Mouse (Mus musculus) neural tube, embryonic 11.5 days (tissue): Measurements from ENCODE around the gene Tprkb. TPM values are rescaled to one million over a fixed set of nuclear protein-coding genes. Genes with fewer than 3 reads are reported as not detected.
"Not testable (repeated sequence)": the region's sequence is repeated elsewhere in the genome, so short reads cannot be mapped to it uniquely, and the experiment has no call there.

ENCODE experiments used
- ATAC-seq: fragments of 200-750 bp; cut with Nextera tagmentation; 2 replicates; pipeline ENCODE4 v1.8.0; 2017; ENCODE audit warnings: moderate number of reproducible peaks, mild to moderate bottlenecking, moderate TSS enrichment, moderate library complexity; ENCODE audit not compliant: insufficient read depth, low FRiP score, low TSS enrichment
- DNase-seq: peaks from one replicate; pipeline ENCODE4 v3.0.0-alpha.2; 2015; ENCODE audit warnings: low spot score
- H3K27ac ChIP-seq: fragments of 300-500 bp; sonication (generic); 2 replicates; pipeline ENCODE4 v1.5.1; 2014; ENCODE audit warnings: low read depth, mild to moderate bottlenecking, low read length
- H3K27me3 ChIP-seq: fragments of 300-500 bp; sonication (generic); 2 replicates; pipeline ENCODE4 v1.6.1; 2014; ENCODE audit warnings: mild to moderate bottlenecking, low read length, mixed read lengths; ENCODE audit not compliant: control insufficient read depth, insufficient read depth
- H3K36me3 ChIP-seq: fragments of 300-500 bp; sonication (generic); 2 replicates; pipeline ENCODE4 v1.6.1; 2014; ENCODE audit warnings: mild to moderate bottlenecking, low read length, moderate library complexity, mixed read lengths; ENCODE audit not compliant: control insufficient read depth, insufficient read depth
- H3K4me1 ChIP-seq: fragments of 300-500 bp; sonication (generic); 2 replicates; pipeline ENCODE4 v1.6.1; 2014; ENCODE audit warnings: low read length, mixed read lengths; ENCODE audit not compliant: control insufficient read depth, insufficient read depth
- H3K4me2 ChIP-seq: fragments of 300-500 bp; sonication (generic); 2 replicates; pipeline ENCODE4 v1.6.1; 2014; ENCODE audit warnings: low read depth, mild to moderate bottlenecking, moderate library complexity
- H3K4me3 ChIP-seq: fragments of 300-500 bp; sonication (generic); 2 replicates; pipeline ENCODE4 v1.5.1; 2014; ENCODE audit warnings: low read depth, low read length
- H3K9ac ChIP-seq: fragments of 300-500 bp; sonication (generic); 2 replicates; pipeline ENCODE4 v1.6.1; 2014; ENCODE audit warnings: mild to moderate bottlenecking, low read length
- H3K9me3 ChIP-seq: fragments of 300-500 bp; sonication (generic); 2 replicates; pipeline ENCODE4 v1.6.1; 2016; ENCODE audit warnings: low read length; ENCODE audit not compliant: control insufficient read depth
- WGBS: fragments of 180-500 bp; shearing (Covaris S2); extraction: QIAGEN DNeasy Blood & Tissue Kit; methylation state at CpG from one replicate; pipeline ENCODE4 v1.1.7; 2014; 5-methylcytosine and 5-hydroxymethylcytosine counted together
- polyA plus RNA-seq: library from polyadenylated mRNA; unstranded; fragments of >200 nt; fragmentation: Nextera tagmentation; extraction: Ambion mirVana; gene quantifications from 2 replicates; pipeline ENCODE4 v1.2.1, GENCODE M21; 2014

Tprkb gene
- polyA plus RNA-seq, result 27.5 and 34.0 TPM in 2 replicates

DNA sequence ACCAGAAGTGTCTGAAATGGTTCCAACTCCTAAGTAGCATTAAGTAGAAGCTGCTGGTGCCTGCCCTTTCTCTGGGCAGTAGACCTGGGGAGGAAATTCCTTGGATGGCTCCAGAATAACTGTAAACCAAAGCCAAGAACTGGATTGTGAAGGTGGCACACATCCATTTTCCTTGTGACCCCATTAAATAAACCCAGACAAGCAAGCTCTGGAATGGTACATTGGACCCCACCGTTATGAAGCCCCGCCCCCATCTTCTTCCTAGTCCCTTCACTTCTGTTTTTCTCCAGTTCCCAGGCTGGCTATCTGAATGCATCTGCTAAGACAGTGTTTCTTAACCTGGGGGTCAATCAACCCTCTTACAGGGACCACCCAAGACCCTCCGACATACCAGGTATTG lies at the start of gene Tprkb:
Gene Tprkb, plus strand, starts transcription at position 279 of the 400 bp plus-strand sequence.
- ATAC-seq (no peak), DNase-seq (no peak)
- Histone ChIP-seq H3K4me1 (0 out of 2 replicates have a peak, but pooled peaks cover 2% of the 10 kb centered on the region), H3K27me3 (no peaks in the 10 kb centered on the region), H3K36me3 (no peaks in the 10 kb centered on the region), H3K9me3 (no peaks in the 10 kb centered on the region), H3K9ac (no peak within 1 kb of the TSS), H3K27ac (no peak within 1 kb of the TSS), H3K4me2 (no peak within 1 kb of the TSS), H3K4me3 (no peak within 1 kb of the TSS)
- WGBS, result 87% methylated on average over 3 of the region's 3 CpGs

DNA sequence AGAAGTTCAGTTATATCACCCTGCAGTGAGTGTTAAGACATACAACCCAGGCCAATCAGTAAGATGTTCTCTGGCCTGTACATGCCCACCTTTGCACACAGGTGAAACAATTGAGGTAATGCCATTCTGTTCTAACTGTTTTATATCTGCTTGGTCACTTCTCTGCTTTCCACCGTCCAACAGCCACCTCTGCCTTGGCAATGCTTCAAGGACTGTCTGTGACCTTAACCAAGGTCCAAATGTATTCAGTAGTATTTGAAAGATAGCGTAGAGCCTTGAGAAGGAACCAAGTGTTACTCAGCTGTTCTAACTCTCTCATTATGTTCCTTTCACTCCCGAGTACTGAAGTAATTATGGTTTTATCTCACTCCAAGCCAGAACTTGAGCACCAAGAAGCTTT lies 49.1 kb upstream of the Tprkb start:
- H3K27ac ChIP-seq, result no peak overlapping the region
- no peaks in the 10 kb centered on the region for H3K4me1 ChIP-seq
- 86% methylated on average over 3 of the region's 3 CpGs for WGBS
- no peak for DNase-seq
- ATAC-seq, result no peak
- H3K27me3 ChIP-seq, result no peaks in the 10 kb centered on the region
- no peak overlapping the region for H3K9ac ChIP-seq
- H3K9me3 ChIP-seq, result no peaks in the 10 kb centered on the region
- H3K36me3 ChIP-seq, result no peaks in the 10 kb centered on the region
- no peak overlapping the region for H3K4me2 ChIP-seq
- H3K4me3 ChIP-seq, result no peak overlapping the region

DNA sequence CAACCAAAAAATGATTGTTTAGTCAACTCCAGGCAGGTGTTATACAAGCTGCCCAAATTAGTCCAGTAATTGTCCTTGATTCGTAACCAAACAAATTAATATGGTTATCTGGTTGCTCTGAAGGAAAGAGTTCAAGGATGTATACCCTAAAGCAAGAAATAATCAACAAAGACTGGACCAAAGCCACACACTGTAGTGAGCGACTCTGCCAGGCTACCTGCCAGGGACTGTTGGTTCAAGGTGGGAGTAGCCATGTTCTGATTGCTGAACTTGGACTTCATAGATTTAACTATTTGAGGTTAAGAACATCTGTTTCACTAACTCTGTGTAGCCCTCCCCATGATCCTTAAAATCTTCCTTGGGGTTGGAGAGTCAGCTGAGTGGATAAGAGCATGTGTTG lies 48.5 kb upstream of the Tprkb start:
- no peak overlapping the region for H3K4me2 ChIP-seq
- WGBS, result 85% methylated on average over 2 of the region's 2 CpGs
- no peak for DNase-seq
- no peaks in the 10 kb centered on the region for H3K36me3 ChIP-seq
- H3K4me3 ChIP-seq, result no peak overlapping the region
- no peak overlapping the region for H3K9ac ChIP-seq
- no peaks in the 10 kb centered on the region for H3K9me3 ChIP-seq
- no peak overlapping the region for H3K27ac ChIP-seq
- ATAC-seq, result no peak
- no peaks in the 10 kb centered on the region for H3K4me1 ChIP-seq
- no peaks in the 10 kb centered on the region for H3K27me3 ChIP-seq

DNA sequence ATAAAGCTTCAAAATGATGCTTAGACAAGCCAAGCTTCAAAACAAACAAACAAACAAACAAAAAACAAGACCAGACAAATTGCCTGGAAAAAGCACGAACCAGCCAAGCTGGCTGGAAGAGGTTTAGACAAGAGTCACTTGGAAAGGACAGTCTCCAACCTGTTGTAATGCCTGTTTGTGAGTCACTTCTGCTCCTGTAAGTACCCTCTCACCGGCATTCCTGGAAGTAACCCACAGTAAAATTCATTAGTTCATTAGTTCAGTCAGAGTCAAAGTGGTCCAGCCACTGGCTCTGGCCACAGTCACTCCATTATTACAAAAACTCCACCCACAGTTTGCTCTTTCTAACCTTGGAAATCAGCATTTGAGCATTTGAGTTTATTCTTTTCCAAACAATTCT lies 47.8 kb upstream of the Tprkb start:
- no peaks in the 10 kb centered on the region for H3K36me3 ChIP-seq
- H3K4me2 ChIP-seq, result no peak overlapping the region
- DNase-seq (no peak), ATAC-seq (no peak)
- no peak overlapping the region for H3K4me3 ChIP-seq
- H3K4me1 ChIP-seq, result no peaks in the 10 kb centered on the region
- WGBS, result 79% methylated on average over 2 of the region's 2 CpGs
- no peaks in the 10 kb centered on the region for H3K9me3 ChIP-seq
- no peak overlapping the region for H3K9ac ChIP-seq
- no peaks in the 10 kb centered on the region for H3K27me3 ChIP-seq
- no peak overlapping the region for H3K27ac ChIP-seq

DNA sequence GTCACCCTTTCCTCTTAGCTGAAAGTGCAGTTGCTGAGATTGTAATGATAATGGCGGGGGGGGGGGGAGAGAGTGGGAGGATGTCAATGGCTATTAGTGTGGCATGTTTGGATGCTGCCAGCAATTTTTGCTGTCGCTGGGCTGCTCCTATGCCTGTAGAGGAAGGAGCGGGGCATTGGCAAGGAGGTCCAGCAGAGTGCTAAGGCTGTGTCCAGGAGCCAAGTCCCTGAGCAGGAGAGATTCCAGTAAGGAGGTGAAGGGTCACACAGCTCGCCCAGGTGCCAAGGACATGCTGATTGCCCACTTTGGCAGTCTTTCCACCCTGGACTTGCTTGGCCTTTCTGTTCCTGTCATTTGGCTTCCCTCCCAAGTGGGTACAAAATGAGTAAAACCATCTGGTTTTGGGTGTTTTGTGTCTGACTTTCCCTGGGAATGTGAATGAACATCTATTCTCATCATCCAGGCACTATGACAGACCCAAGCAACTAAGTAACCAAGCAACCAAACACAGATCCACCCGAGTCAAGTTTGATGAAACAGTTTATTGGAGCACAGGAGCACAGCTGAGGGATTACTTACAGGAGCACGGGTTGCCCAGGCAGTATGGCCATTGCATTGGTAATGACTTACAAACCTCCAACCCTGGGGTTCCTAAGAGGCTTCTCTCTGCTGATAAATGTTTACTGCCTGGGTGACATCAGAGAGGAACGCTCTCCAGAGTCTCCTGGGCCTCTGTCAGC lies 46.6 kb upstream of the Tprkb start:
- WGBS, result 68% methylated on average over 4 of the region's 7 CpGs

DNA sequence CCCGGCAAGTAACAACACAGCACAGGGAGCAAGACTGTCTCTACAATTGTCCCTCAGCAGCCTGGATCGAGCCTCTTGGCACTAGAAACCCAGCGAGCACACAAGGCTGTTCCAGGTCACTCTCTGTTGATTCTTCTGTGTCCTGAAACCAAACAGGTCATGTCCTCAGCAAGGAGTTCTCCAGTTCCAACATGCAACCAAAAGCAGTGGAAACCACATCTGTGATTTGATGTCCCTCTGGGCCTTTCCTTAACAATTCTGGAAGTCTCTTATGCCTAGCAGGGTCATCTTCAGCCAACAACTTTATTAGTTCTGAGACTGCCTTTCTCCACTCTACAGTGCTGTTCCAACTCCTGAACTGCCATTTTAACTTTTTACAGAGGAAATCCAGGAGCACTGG lies 45.5 kb upstream of the Tprkb start:
- not testable (repeated sequence) for H3K9ac ChIP-seq, H3K27me3 ChIP-seq, DNase-seq, H3K4me2 ChIP-seq, H3K4me3 ChIP-seq, H3K36me3 ChIP-seq, H3K4me1 ChIP-seq, H3K27ac ChIP-seq, H3K9me3 ChIP-seq, ATAC-seq
- WGBS, result 86% methylated on average over 3 of the region's 3 CpGs

More for the DNA sequence above, 46.6 kb upstream of the Tprkb start:
- H3K4me3 ChIP-seq, H3K36me3 ChIP-seq, H3K27ac ChIP-seq, DNase-seq, ATAC-seq, H3K4me1 ChIP-seq, H3K9me3 ChIP-seq, H3K9ac ChIP-seq, H3K27me3 ChIP-seq, H3K4me2 ChIP-seq: not testable (repeated sequence)

DNA sequence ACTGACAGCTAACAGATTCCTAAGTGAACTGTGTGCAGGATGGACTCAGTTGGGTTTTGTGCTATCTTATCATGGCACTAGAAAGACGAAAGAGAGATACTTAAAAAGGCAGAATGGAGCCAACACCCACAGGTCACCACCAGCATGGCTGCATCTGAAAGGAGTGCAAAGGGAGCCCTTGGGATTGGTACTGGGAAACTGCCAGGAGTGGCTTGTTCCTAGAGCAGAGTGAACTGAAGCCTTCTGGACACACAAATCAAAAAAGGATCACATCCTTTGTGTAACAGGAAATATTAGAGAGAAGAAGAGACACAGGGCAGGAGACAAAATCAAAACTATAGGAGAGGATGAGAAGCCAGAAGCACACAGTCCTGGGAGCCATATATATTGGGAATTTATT lies 44.7 kb upstream of the Tprkb start:
- not testable (repeated sequence) for H3K27me3 ChIP-seq, DNase-seq, H3K27ac ChIP-seq, H3K9me3 ChIP-seq, H3K36me3 ChIP-seq, H3K4me3 ChIP-seq, H3K4me1 ChIP-seq, H3K4me2 ChIP-seq, H3K9ac ChIP-seq, ATAC-seq
- 70% methylated on average over 1 of the region's 1 CpGs for WGBS

DNA sequence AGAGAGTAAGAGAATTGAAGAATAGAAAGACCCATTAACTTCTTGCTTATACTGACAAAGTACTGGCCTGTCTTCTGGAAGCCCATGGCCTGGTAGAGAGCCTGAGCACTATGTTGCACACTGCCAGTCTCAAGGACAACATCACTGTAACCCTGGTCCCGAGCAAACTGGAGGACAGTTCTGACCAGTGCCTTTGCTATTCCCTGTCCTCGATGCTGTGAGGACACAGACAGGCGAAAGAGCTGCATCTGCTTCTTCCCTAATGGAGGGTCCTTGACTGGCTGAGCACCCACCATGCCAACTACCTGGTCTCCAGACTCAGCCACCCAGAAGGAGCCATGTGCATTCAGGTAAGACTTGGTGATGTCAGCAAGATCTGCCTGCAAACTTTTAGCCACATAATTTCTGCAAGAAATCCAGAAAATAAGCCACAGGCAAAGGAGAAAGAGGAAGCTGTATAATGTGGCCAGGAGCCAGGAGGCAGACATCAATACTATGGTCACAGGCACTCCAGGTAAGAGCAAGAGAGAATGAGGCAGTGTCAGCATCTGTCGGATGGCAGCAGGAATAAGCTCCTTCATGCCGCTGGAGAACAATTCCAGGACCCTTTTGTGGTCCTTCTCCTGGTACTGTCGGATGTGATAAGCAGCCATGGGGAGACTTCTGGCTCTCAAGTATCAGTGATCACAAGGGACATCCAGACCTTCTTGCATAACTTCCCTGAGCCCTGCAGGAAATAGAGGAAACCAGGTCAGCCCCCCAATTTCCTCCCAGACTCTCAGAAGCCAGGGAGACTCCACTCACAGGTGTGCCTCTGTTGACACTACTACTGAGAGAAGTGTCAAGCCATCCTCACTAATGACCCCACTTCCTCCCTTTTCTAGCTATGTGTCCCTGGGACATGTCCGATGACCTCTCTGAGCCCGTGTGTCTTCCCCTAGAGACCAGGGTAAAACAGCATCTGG lies 43.7 kb upstream of the Tprkb start:
- H3K36me3 ChIP-seq, result no peaks in the 10 kb centered on the region
- H3K27me3 ChIP-seq, result no peaks in the 10 kb centered on the region
- 82% methylated on average over 8 of the region's 8 CpGs for WGBS
- no peak overlapping the region for H3K9ac ChIP-seq
- no peaks in the 10 kb centered on the region for H3K9me3 ChIP-seq
- no peak overlapping the region for H3K4me2 ChIP-seq
- no peak for DNase-seq
- no peaks in the 10 kb centered on the region for H3K4me1 ChIP-seq
- ATAC-seq, result no peak
- no peak overlapping the region for H3K27ac ChIP-seq
- H3K4me3 ChIP-seq, result no peak overlapping the region
